Mouse (Mus musculus): ENCODE results near the gene Prkd3.

Gene Prkd3

DNA sequence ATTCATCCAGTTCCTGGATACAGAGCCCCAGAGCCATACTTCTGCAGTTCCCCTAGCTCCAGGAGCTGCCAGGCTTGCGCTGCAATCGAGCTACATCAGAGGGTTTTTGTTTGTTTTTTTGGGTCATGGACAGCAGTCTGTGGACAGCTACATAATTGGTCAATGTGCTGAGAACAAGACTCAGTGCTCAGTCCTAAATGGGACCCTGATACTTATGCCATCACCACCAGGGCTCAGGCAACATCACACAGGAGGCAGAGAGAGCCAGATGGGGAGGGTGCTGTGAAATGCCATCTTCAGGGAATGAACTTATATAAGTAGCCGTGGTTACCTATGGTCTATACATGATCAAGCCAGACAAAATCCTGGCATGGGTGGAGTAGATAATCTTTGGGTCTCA lies 52.1 kb downstream of the Prkd3 start:
- H3K4me3 ChIP-seq (replicated peaks; ENCODE audit: low read length), result no peak overlapping the region
- no peaks in the 10 kb centered on the region for H3K4me1 ChIP-seq (replicated peaks; ENCODE audit: low read depth, low read length)
- H3K36me3 ChIP-seq (ENCODE audit: insufficient read depth, low read length), result peaks cover 15% of the 10 kb centered on the region
- H3K9me3 ChIP-seq (ENCODE audit: low read length), result no peaks in the 10 kb centered on the region
- no peaks in the 10 kb centered on the region for H3K27me3 ChIP-seq (ENCODE audit: insufficient read depth, low read length)
- no peak for TF ChIP-seq CTCF (conservative IDR thresholded peaks at IDR 0.05; ENCODE audit: low read length)
- TF ChIP-seq NANOG (IDR thresholded peaks at IDR 0.05; ENCODE audit: borderline replicate concordance, low read length), result no peak

DNA sequence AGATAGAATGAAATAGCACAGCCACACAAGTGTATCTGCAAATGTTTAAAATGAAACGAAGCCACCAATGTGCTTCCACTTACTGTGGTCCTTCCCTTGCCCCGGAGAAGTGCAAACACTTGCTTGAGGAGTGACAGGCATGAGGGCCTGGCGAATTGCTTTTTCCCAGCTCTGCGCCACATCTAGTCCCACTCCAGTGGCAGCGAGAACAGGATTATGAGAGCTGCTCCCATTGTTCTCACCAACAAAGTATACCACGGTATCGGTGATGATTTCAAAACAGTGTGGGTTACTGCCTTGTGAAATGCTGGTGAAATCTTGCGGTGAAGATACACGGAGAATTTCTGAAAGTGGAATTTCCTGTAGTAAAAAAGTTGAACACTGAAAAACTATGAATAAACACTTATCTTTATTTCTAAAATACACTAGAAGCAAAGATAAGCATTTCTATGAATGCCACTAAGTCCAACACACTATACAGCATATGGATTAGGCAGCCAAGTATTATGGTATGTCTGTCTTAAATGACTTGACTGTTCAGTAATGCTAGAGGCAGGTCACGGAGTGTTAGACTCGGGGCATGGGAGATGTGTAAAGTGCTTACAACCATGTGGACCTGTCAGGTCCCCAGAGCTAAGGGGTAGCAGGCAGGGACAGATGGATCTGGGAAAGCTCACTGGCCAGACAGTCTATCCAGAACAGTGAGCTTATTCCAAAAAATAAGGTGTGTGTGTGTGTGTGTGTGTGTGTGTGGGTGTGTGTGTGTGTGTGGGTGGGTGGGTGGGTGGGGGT lies 54.3 kb downstream of the Prkd3 start:
- H3K27me3 ChIP-seq (ENCODE audit: insufficient read depth, low read length), result no peaks in the 10 kb centered on the region
- no peak for TF ChIP-seq CTCF (conservative IDR thresholded peaks at IDR 0.05; ENCODE audit: low read length)
- TF ChIP-seq POU5F1 (IDR thresholded peaks at IDR 0.05; ENCODE audit: borderline replicate concordance, low read length), result no peak
- TF ChIP-seq NANOG (IDR thresholded peaks at IDR 0.05; ENCODE audit: borderline replicate concordance, low read length), result no peak
- H3K4me1 ChIP-seq (replicated peaks; ENCODE audit: low read depth, low read length), result no peaks in the 10 kb centered on the region
- H3K9me3 ChIP-seq (ENCODE audit: low read length), result no peaks in the 10 kb centered on the region
- no peak overlapping the region for H3K4me3 ChIP-seq (replicated peaks; ENCODE audit: low read length)
- peaks cover 14% of the 10 kb centered on the region for H3K36me3 ChIP-seq (ENCODE audit: insufficient read depth, low read length)

DNA sequence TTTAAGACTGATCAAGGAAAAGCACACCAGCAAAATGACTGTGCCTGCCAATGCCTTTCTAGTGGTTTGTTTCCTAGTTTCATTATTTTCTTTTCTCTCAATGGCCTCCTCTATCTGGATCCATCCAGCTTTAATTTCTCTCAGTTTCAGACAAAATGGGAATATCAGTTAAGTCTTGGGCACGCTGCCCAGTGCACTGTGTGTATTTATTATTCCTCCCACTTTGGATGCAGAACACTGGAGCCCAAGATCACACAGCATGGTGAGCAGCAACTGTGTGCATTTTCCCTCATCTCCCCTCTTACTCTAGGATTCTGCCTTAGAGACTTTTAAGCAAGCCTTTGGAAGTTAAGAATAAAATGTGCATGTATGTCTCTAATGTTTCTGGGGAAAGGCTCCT lies 56.2 kb downstream of the Prkd3 start:
- no peak for TF ChIP-seq CTCF (conservative IDR thresholded peaks at IDR 0.05; ENCODE audit: low read length)
- no peak for TF ChIP-seq NANOG (IDR thresholded peaks at IDR 0.05; ENCODE audit: borderline replicate concordance, low read length)
- no peak for TF ChIP-seq POU5F1 (IDR thresholded peaks at IDR 0.05; ENCODE audit: borderline replicate concordance, low read length)
- Histone ChIP-seq H3K27me3 (ENCODE audit: insufficient read depth, low read length) (no peaks in the 10 kb centered on the region), H3K4me3 (replicated peaks; ENCODE audit: low read length) (no peak overlapping the region), H3K9me3 (ENCODE audit: low read length) (no peaks in the 10 kb centered on the region), H3K36me3 (ENCODE audit: insufficient read depth, low read length) (peaks cover 21% of the 10 kb centered on the region), H3K4me1 (replicated peaks; ENCODE audit: low read depth, low read length) (no peaks in the 10 kb centered on the region)

DNA sequence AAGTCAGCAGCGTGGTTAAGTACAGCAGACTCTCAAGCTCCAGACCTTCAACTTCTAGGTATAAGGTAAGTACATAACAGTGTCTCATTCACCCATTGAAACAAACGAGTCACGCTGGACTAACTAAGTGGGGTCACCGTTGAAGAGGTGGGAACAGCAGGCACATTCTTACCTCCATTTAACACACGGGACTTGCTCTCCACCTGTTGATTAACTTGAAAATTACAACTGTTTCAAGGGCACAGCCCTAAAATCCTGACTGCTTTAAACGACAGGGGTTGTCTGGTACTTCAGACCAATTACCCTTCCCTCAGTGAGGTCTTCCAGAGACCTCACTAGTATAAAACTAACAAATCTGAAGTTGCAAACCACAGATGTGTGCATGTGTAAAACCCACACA lies 61.1 kb downstream of the Prkd3 start:
- Histone ChIP-seq H3K36me3 (ENCODE audit: insufficient read depth, low read length) (peaks cover 40% of the 10 kb centered on the region), H3K27me3 (ENCODE audit: insufficient read depth, low read length) (no peaks in the 10 kb centered on the region), H3K4me3 (replicated peaks; ENCODE audit: low read length) (no peak overlapping the region), H3K4me1 (replicated peaks; ENCODE audit: low read depth, low read length) (no peaks in the 10 kb centered on the region), H3K9me3 (ENCODE audit: low read length) (no peaks in the 10 kb centered on the region)
- TF ChIP-seq CTCF (conservative IDR thresholded peaks at IDR 0.05; ENCODE audit: low read length), result 0 out of 2 replicates have a peak, but pooled peaks have one; percentile 3
- no peak for TF ChIP-seq NANOG (IDR thresholded peaks at IDR 0.05; ENCODE audit: borderline replicate concordance, low read length)
- no peak for TF ChIP-seq POU5F1 (IDR thresholded peaks at IDR 0.05; ENCODE audit: borderline replicate concordance, low read length)

DNA sequence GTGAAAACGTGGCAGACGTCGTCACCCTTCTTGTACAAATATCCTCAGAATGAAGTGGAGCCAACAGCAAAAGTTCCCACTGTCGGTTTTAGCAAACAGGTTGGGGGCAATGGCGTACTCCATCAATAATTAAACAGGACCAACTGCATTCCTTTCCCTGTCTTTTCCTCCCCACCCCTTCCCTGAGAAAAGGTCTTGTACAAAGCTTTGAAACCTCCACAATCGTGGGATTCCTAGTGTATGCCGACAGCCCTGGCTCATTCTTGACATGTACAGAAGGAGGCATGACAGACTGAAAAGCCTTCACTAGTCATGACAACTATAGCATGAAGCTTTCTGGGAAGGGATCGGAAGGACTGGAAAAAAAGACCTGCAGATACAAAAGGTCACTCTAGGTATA lies 67.4 kb downstream of the Prkd3 start:
- H3K36me3 ChIP-seq (ENCODE audit: insufficient read depth, low read length), result peaks cover 59% of the 10 kb centered on the region

DNA sequence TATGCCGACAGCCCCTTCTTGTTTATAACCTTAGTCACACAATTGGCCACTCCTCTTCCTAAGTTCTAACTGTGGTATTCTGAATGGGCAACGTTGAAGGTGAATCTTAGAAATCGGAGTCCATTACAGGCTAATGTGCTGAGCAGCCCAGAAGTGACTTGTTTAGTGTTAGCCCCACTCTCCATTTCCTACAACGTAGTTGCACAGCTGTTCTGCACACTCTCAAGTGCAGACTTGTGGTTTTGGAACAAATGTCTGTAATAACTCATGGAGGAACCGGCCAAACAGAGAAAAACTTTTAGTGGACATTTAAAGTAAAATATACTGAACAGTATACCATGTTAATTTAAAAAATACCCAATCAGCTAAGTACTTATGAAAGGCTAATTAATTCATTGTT lies 68.5 kb downstream of the Prkd3 start:
- Histone ChIP-seq H3K27me3 (ENCODE audit: insufficient read depth, low read length) (no peaks in the 10 kb centered on the region), H3K4me1 (replicated peaks; ENCODE audit: low read depth, low read length) (no peaks in the 10 kb centered on the region), H3K9me3 (ENCODE audit: low read length) (no peaks in the 10 kb centered on the region), H3K4me3 (replicated peaks; ENCODE audit: low read length) (no peak overlapping the region), H3K36me3 (ENCODE audit: insufficient read depth, low read length) (peaks cover 60% of the 10 kb centered on the region)
- TF ChIP-seq POU5F1 (IDR thresholded peaks at IDR 0.05; ENCODE audit: borderline replicate concordance, low read length) (no peak), CTCF (conservative IDR thresholded peaks at IDR 0.05; ENCODE audit: low read length) (no peak)

More for the DNA sequence above, 67.4 kb downstream of the Prkd3 start:
- TF ChIP-seq NANOG (IDR thresholded peaks at IDR 0.05; ENCODE audit: borderline replicate concordance, low read length) (no peak), POU5F1 (IDR thresholded peaks at IDR 0.05; ENCODE audit: borderline replicate concordance, low read length) (no peak), CTCF (conservative IDR thresholded peaks at IDR 0.05; ENCODE audit: low read length) (no peak)
- Histone ChIP-seq H3K27me3 (ENCODE audit: insufficient read depth, low read length) (no peaks in the 10 kb centered on the region), H3K4me3 (replicated peaks; ENCODE audit: low read length) (no peak overlapping the region), H3K9me3 (ENCODE audit: low read length) (no peaks in the 10 kb centered on the region), H3K4me1 (replicated peaks; ENCODE audit: low read depth, low read length) (no peaks in the 10 kb centered on the region)

DNA sequence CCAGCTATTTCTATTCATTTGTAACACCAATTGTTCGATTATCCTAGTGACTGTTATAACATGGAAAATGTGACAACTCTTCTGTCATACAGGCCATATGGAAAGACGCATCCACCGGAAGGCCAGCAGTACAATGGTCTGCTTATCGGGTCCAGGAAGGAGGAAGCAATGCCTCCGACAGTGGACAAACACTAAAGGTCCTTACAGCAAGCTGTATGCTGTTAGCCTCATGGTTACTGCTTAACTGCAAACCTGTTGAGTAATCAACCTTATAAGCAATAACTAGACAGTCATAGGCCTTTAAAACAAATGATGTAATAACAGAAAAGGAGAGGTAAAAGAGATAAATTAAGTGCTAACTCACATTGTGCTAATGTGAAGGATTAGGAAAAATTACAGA lies 69.4 kb downstream of the Prkd3 start:
- Histone ChIP-seq H3K27me3 (ENCODE audit: insufficient read depth, low read length) (no peaks in the 10 kb centered on the region), H3K4me1 (replicated peaks; ENCODE audit: low read depth, low read length) (no peaks in the 10 kb centered on the region), H3K36me3 (ENCODE audit: insufficient read depth, low read length) (peaks cover 65% of the 10 kb centered on the region), H3K9me3 (ENCODE audit: low read length) (no peaks in the 10 kb centered on the region), H3K4me3 (replicated peaks; ENCODE audit: low read length) (no peak overlapping the region)
- TF ChIP-seq NANOG (IDR thresholded peaks at IDR 0.05; ENCODE audit: borderline replicate concordance, low read length) (no peak), CTCF (conservative IDR thresholded peaks at IDR 0.05; ENCODE audit: low read length) (no peak), POU5F1 (IDR thresholded peaks at IDR 0.05; ENCODE audit: borderline replicate concordance, low read length) (no peak)

DNA sequence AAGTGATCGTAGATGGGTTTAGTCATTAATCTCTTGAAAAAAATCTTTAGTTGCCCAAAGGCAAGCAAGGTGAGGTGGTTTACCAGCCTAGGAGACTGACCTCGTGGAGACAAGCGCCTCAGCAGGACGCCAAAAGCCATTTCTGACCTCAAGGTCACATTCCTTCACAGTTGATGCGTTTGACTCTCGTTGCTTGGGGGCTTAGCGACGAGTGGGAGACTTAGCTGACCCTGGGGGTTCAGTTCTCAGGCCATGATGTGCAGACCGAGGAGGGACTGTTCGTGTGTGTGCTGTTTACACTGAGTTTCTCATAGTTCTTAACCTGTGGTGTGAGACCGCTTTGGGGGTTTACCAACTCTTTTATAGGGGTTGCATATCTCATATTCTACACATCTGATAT lies 78.0 kb downstream of the Prkd3 start:
- TF ChIP-seq CTCF (conservative IDR thresholded peaks at IDR 0.05; ENCODE audit: low read length) (no peak), NANOG (IDR thresholded peaks at IDR 0.05; ENCODE audit: borderline replicate concordance, low read length) (no peak), POU5F1 (IDR thresholded peaks at IDR 0.05; ENCODE audit: borderline replicate concordance, low read length) (no peak)
- no peak overlapping the region for H3K4me3 ChIP-seq (replicated peaks; ENCODE audit: low read length)

DNA sequence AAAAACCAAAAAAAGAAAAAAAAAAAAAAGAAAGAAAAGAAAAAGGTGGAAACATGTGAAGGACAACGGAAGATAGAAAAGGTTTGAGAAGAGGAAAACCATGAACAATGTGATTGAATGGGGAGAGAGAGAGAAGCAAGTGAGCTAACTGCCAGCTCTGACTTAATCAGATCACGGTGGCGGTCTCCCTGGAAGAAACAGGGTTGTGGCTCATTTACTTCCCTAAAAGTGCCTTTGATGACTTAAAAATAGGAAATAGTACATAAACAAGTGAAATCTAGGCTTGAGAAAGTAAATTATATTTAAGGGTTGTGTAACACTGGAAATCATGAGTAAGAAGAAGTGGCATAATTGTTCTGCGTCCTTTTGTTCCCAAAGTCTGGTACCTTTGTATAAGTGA lies 81.7 kb downstream of the Prkd3 start:
- Histone ChIP-seq H3K9me3 (ENCODE audit: low read length) (no peaks in the 10 kb centered on the region), H3K36me3 (ENCODE audit: insufficient read depth, low read length) (peaks cover 35% of the 10 kb centered on the region), H3K27me3 (ENCODE audit: insufficient read depth, low read length) (no peaks in the 10 kb centered on the region), H3K4me1 (replicated peaks; ENCODE audit: low read depth, low read length) (peaks cover 41% of the 10 kb centered on the region), H3K4me3 (replicated peaks; ENCODE audit: low read length) (no peak overlapping the region)
- TF ChIP-seq POU5F1 (IDR thresholded peaks at IDR 0.05; ENCODE audit: borderline replicate concordance, low read length), result no peak
- no peak for TF ChIP-seq NANOG (IDR thresholded peaks at IDR 0.05; ENCODE audit: borderline replicate concordance, low read length)
- no peak for TF ChIP-seq CTCF (conservative IDR thresholded peaks at IDR 0.05; ENCODE audit: low read length)

More for the DNA sequence above, 78.0 kb downstream of the Prkd3 start:
- H3K9me3 ChIP-seq (ENCODE audit: low read length), result no peaks in the 10 kb centered on the region
- no peaks in the 10 kb centered on the region for H3K27me3 ChIP-seq (ENCODE audit: insufficient read depth, low read length)
- peaks cover 28% of the 10 kb centered on the region for H3K36me3 ChIP-seq (ENCODE audit: insufficient read depth, low read length)
- H3K4me1 ChIP-seq (replicated peaks; ENCODE audit: low read depth, low read length), result peaks cover 13% of the 10 kb centered on the region

All from E14TG2a.4 (cell line).